Mouse (Mus musculus) hindbrain, postnatal 0 days (tissue): Measurements from ENCODE around the gene Rab17. TPM values are rescaled to one million over a fixed set of nuclear protein-coding genes. Genes with fewer than 3 reads are reported as not detected.

Experiments used
- ATAC-seq: fragments of 200-750 bp; cut with Nextera tagmentation; 2 replicates; pipeline ENCODE4 v1.8.0; 2017; ENCODE audit warnings: mild to moderate bottlenecking, moderate TSS enrichment, moderate library complexity
- DNase-seq: peaks from one replicate; pipeline ENCODE4 v3.0.0-alpha.2; 2015; ENCODE audit warnings: low spot score
- H3K27ac ChIP-seq: fragments of 300-500 bp; sonication (generic); 2 replicates; pipeline ENCODE4 v1.5.1; 2014; ENCODE audit warnings: mild to moderate bottlenecking
- H3K27me3 ChIP-seq: fragments of 300-500 bp; sonication (generic); 2 replicates; pipeline ENCODE4 v1.6.1; 2014; ENCODE audit warnings: low read length, mixed read lengths; ENCODE audit not compliant: insufficient read depth
- H3K36me3 ChIP-seq: fragments of 300-500 bp; sonication (generic); 2 replicates; pipeline ENCODE4 v1.6.1; 2014; ENCODE audit warnings: low read length, mixed read lengths; ENCODE audit not compliant: insufficient read depth
- H3K4me1 ChIP-seq: fragments of 300-500 bp; sonication (generic); 2 replicates; pipeline ENCODE4 v1.6.1; 2014; ENCODE audit warnings: antibody characterized with exemption, low read length, mixed read lengths; ENCODE audit not compliant: insufficient read depth
- H3K4me2 ChIP-seq: fragments of 300-500 bp; sonication (generic); 2 replicates; pipeline ENCODE4 v1.6.1; 2014; ENCODE audit warnings: low read depth, mild to moderate bottlenecking, low read length, moderate library complexity, mixed read lengths
- H3K4me3 ChIP-seq: fragments of 300-500 bp; sonication (generic); 2 replicates; pipeline ENCODE4 v1.5.1; 2014; ENCODE audit warnings: low read length
- H3K9ac ChIP-seq: fragments of 300-500 bp; sonication (generic); replicated peaks from 2 replicates; pipeline ENCODE4 v1.6.1; 2014; ENCODE audit warnings: mild to moderate bottlenecking, low read length, moderate library complexity, mixed read lengths
- H3K9me3 ChIP-seq: fragments of 300-500 bp; sonication (generic); 2 replicates; pipeline ENCODE4 v1.6.1; 2016; ENCODE audit warnings: low read length, mixed read lengths
- CTCF ChIP-seq: IDR thresholded peaks from 2 replicates; pipeline ENCODE4 v1.5.1; 2016; ENCODE audit warnings: antibody characterized with exemption, control low read depth, low read depth
- WGBS: fragments of 180-500 bp; shearing (Covaris S2); extraction: QIAGEN DNeasy Blood & Tissue Kit; methylation state at CpG from one replicate; pipeline ENCODE4 v1.1.7; 2014; 5-methylcytosine and 5-hydroxymethylcytosine counted together
- polyA plus RNA-seq: library from polyadenylated mRNA; unstranded; fragments of >200 nt; fragmentation: Nextera tagmentation; extraction: Ambion mirVana; gene quantifications from 2 replicates; pipeline ENCODE4 v1.2.1, GENCODE M21; 2015
- total RNA-seq: library from RNA; depleted of rRNA; stranded (reverse); fragments of >200 nt; gene quantifications from 2 replicates; pipeline ENCODE4 v1.2.3, GENCODE M21; 2014

Rab17 gene
- total and polyA plus RNA-seq, 2 experiments from 2014 or later: not detected

DNA sequence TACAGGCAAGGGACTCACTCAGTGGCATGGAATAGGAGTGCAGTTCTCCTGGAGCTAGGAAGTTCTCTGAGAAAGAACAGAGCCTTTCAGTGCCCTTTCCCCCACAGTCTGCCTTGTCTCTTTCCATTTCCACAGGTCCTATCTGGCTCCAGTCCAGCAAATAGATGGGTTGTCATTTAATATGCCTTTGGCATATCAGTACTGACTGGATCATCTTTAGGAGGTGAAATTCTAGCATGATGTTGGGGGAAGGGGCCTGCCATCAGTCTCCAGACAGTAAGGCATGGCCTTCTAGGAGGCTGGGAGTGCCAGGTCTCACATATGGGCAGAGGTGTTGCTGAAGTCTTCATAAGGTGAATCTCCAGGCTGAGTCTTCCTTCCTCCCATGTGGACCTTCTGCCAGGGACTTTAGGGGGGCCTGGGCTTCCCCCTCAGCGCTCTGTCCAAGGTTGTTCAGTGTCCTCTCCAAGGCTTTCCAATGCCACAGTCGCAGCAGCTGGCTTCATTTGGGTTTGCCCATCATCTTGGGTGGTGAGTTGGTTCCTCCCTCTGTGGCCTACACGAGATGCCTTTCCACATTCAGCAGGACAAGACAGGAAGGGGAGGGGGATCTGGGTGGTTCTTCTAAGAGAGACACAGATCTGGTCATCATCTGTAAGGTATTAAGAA is 32.5 kb upstream of the Rab17 start:
- TF ChIP-seq CTCF: no peak
- 0 out of 2 replicates have a peak, but pooled peaks cover 9% of the 10 kb centered on the region for H3K4me1 ChIP-seq
- no peak overlapping the region for H3K4me2 ChIP-seq
- no peak for ATAC-seq
- no peak overlapping the region for H3K4me3 ChIP-seq
- no peaks in the 10 kb centered on the region for H3K9me3 ChIP-seq
- no peak for DNase-seq
- no peaks in the 10 kb centered on the region for H3K27me3 ChIP-seq
- H3K27ac ChIP-seq: no peak overlapping the region
- no peaks in the 10 kb centered on the region for H3K36me3 ChIP-seq
- 86% methylated on average over 3 of the region's 3 CpGs for WGBS
- no peak overlapping the region for H3K9ac ChIP-seq

DNA sequence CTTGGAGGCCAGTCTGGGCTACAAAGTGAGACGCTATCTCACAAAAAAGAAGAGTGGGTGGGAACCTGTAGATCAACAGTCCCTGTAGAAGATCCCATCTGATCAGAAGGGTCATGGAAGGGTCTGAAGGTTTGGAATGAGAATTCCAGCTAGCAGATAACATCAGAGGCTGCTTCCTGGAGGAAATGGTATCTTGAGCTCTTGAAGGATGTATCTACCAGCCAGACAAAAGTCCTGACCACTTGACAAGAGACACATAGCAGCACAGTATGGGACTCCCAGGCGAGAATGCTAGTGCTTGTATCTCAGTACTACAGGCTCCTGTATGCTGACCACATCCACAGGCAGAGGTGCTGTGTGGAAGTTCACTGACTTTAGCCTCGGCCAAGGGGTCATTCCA is 31.6 kb upstream of the Rab17 start:
- Histone ChIP-seq H3K9ac (no peak overlapping the region), H3K4me3 (no peak overlapping the region), H3K4me1 (0 out of 2 replicates have a peak, but pooled peaks cover 9% of the 10 kb centered on the region), H3K27me3 (no peaks in the 10 kb centered on the region), H3K27ac (no peak overlapping the region), H3K9me3 (no peaks in the 10 kb centered on the region), H3K4me2 (no peak overlapping the region), H3K36me3 (no peaks in the 10 kb centered on the region)
- 93% methylated on average over 3 of the region's 3 CpGs for WGBS
- no peak for ATAC-seq
- TF ChIP-seq CTCF: no peak
- DNase-seq: no peak

DNA sequence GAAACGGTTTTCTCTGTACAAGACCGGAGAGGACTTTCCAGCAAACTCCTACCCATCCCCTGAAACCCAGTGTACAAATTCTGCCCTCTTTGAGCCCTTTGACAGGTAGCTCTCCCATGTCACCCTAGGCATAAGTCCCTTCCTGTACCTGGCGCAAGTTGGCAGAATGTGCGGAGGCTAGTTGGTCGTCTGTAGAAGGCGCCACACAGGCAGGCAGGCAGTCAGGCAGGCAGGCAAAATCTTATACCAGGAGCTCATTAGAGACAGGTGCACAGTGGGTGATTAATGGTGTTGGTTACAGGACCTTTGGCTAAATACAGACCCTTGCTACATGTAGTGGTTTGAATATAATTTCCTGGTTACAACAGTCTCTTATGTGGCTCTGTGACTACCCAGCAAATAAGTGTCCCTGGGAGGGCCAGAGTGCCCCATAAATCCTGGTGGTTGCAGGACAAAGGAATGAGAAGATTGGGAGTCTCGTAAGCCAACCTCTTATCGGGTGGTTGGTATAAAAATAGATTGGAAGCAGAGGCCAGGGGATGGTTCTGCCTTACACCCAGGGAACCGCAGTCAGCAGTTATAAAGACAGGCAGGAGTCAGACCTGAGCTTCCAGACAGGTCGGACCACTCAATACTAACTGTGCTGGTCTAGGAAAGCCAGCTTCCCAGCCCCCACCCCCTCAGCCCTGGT is 30.6 kb upstream of the Rab17 start:
- TF ChIP-seq CTCF: no peak
- ATAC-seq (no peak), DNase-seq (no peak)
- Histone ChIP-seq H3K9ac (peak overlapping the region; percentile 89; the same call in 1 of the 2 replicates), H3K27ac (no peak overlapping the region), H3K4me3 (peak overlapping the region; percentile 81), H3K4me2 (peak overlapping the region; percentile 99), H3K27me3 (no peaks in the 10 kb centered on the region), H3K36me3 (no peaks in the 10 kb centered on the region), H3K9me3 (no peaks in the 10 kb centered on the region), H3K4me1 (0 out of 2 replicates have a peak, but pooled peaks cover 9% of the 10 kb centered on the region)
- 66% methylated on average over 10 of the region's 10 CpGs for whole genome bisulfite sequencing

DNA sequence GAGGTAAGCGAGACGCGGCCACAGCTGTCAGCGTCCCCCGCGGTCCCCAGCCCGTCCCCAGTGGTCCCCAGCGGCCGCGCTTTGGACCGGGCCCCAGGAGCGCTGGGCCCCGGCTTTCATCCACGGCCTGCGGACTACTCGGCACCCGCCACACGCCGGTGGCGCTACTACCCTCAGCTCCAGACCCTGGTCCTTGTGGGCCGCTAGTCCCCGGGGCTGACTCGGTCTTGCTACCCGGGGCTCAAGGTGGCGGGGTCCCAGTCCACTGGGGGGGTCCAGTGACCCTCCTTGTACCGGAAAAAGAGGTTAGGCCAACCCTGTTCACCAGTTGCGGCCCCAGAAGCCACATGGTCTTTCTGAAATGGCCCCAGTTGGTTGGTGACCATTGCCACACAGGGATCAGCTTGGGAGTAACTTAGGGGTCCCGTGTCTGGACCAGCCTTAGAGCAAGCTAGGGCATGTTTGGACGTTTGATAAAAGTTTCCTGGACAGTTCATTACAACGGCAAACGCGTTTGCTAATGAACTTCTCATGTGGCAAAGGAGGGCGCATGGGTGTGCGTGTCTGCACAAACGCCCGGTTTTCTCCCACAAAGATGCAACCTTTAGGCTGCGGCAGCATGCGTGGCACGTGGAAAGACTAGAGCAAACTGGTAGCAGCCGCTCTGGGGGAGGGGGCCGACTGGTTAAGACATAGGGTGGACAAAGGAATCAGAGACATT is 29.6 kb upstream of the Rab17 start:
- no peaks in the 10 kb centered on the region for H3K27me3 ChIP-seq
- ATAC-seq (peak; percentile 82), DNase-seq (peak; percentile 54)
- no peak for TF ChIP-seq CTCF
- H3K36me3 ChIP-seq: no peaks in the 10 kb centered on the region
- H3K4me1 ChIP-seq: 0 out of 2 replicates have a peak, but pooled peaks cover 9% of the 10 kb centered on the region
- peak overlapping the region; percentile 89 for H3K9ac ChIP-seq
- no peaks in the 10 kb centered on the region for H3K9me3 ChIP-seq
- H3K27ac ChIP-seq: peak overlapping the region; percentile 70
- H3K4me3 ChIP-seq: peak overlapping the region; percentile 81
- H3K4me2 ChIP-seq: peak overlapping the region; percentile 99
- 1% methylated on average over 41 of the region's 41 CpGs for WGBS

DNA sequence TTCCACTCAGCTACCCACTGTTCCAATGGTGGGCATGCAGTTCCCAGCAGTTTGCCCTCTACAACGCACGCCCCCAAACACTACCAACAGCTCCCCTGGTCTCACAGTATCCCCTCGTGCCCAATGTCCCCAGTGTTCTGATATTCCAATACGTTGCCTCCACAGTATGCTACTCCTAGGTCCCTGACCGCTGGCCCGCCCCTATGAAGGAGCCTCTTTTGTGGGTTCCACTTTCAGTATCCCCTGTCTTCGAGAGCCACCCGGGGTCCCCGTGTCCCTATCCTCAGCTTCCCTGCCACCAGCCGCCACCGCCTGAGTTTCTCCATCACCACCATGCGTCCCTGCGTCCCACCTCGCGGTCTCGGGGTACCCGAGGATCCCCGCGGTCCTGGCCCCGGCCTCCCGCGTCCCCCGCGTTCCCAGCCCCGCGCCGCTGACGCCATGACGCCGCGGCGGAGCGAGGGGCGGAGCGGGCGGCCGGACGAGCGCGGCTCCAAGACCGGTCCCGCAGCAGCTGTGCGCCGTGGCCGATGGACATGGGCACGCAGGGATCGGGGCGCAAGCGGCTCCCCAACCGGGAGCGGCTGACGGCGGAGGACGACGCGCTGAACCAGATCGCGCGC is 28.9 kb upstream of the Rab17 start, which contains the start of gene Lrrfip1:
Gene Lrrfip1 (plus strand): TSS at position 470 of the 623 bp plus-strand sequence.
- Histone ChIP-seq H3K9me3 (no peaks in the 10 kb centered on the region), H3K9ac (peak within 1 kb of the TSS; percentile 89), H3K4me1 (0 out of 2 replicates have a peak, but pooled peaks cover 9% of the 10 kb centered on the region), H3K4me2 (peak within 1 kb of the TSS; percentile 99), H3K27me3 (no peaks in the 10 kb centered on the region), H3K4me3 (peak within 1 kb of the TSS; percentile 81), H3K36me3 (no peaks in the 10 kb centered on the region), H3K27ac (peak within 1 kb of the TSS; percentile 70)
- peak; percentile 74 for DNase-seq
- ATAC-seq: peak; percentile 89
- no peak for TF ChIP-seq CTCF
- 2% methylated on average over 57 of the region's 59 CpGs for WGBS

DNA sequence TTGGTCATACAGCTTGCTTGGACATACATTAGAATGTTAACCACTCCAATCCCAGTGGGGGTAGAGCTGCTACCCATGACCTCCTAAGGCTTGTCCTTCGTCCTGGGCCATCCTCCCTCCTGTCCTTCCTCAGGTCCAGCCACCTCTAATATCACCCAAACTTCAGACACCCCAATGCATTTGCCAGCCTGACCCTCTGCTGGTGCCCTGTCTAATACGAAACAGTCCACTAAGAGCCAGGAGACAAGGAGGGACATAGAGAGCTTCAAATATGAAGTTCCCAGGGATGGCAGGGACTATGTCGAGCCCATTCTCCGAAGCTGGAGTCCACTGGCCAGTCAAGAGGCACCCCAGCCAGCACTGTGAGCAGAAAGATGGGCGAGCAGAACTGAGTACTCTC is 28.2 kb upstream of the Rab17 start:
- no peak for TF ChIP-seq CTCF
- Histone ChIP-seq H3K9me3 (no peaks in the 10 kb centered on the region), H3K27me3 (no peaks in the 10 kb centered on the region), H3K27ac (no peak overlapping the region), H3K4me3 (no peak overlapping the region; the same call in 1 of the 2 replicates), H3K4me1 (0 out of 2 replicates have a peak, but pooled peaks cover 9% of the 10 kb centered on the region), H3K4me2 (peak overlapping the region; percentile 99; the same call in 1 of the 2 replicates), H3K9ac (no peak overlapping the region), H3K36me3 (no peaks in the 10 kb centered on the region)
- 87% methylated on average over 5 of the region's 5 CpGs for WGBS
- no peak for DNase-seq
- no peak for ATAC-seq
